Mouse (Mus musculus): Measurements from ENCODE around the gene Fgf15. TPM values are rescaled to one million over a fixed set of nuclear protein-coding genes. Genes with fewer than 3 reads are reported as not detected.
A peak's percentile ranks its signal among the peaks of the same experiment; 100 is the strongest.

Fgf15 gene
- polyA plus RNA-seq, 1 experiment from 2014 or later: not detected

DNA sequence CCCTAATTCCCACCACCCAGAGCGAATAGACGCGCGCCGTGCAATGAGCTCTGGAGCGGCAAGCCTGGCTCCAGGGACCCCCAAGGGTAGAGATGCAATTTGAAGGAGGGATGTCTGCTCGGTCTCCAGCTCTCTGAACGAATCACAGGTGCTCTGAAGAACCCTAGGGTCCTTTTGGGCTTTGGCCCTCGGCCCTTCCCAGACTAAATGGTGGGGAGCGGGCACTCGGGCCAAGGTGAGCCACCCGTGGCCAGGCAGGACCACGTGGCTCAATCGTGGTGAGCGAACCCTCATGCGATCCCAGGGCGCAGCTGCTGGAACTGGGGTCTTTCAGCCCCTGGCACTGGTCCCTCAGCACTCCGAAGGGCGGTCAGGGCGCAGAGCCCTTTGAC lies 46.4 kb downstream of the Fgf15 start:
- peaks cover 46% of the 10 kb centered on the region for H3K4me1 ChIP-seq
- H3K4me3 ChIP-seq: peak overlapping the region; percentile 61
- H3K36me3 ChIP-seq: no peaks in the 10 kb centered on the region
- peak overlapping the region; percentile 92 for H3K4me2 ChIP-seq
- peak overlapping the region; percentile 45 for H3K9ac ChIP-seq
- under 1% methylated on average over 20 of the region's 20 CpGs for WGBS
- peaks cover 16% of the 10 kb centered on the region for H3K27me3 ChIP-seq
- peak overlapping the region; percentile 98 for H3K27ac ChIP-seq
- no peaks in the 10 kb centered on the region for H3K9me3 ChIP-seq
- no peak for ATAC-seq (ENCODE audit: borderline replicate concordance, extremely low read depth, low FRiP score, low TSS enrichment)

DNA sequence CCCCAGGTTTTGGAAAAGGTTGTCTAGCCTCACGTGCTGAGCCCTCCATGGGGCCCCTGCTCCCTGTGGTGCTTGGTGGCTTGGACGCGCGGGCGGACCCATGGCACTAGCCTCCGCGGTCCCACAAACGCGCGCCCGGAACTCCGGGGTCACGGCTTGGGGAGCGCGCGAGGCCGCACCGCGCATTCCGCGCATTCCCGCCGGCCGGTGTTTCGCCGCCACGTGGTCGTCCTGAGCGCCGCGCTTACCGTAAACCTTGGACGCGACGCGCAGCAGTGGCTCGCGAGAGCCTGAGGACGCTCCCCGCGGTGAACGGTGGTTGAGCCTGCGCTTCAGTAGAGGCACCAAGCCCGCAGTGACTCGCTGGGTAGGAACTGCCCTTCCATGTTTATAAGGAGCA lies 46.9 kb downstream of the Fgf15 start:
- Histone ChIP-seq H3K9me3 (no peaks in the 10 kb centered on the region), H3K4me1 (peaks cover 42% of the 10 kb centered on the region), H3K27me3 (peaks cover 11% of the 10 kb centered on the region), H3K36me3 (no peaks in the 10 kb centered on the region), H3K9ac (peak overlapping the region; percentile 45), H3K27ac (peak overlapping the region; percentile 98), H3K4me3 (peak overlapping the region; percentile 61), H3K4me2 (peak overlapping the region; percentile 92)
- under 1% methylated on average over 45 of the region's 45 CpGs for WGBS
- peak; percentile 28; the same call in 1 of the 2 replicates for ATAC-seq (ENCODE audit: borderline replicate concordance, extremely low read depth, low FRiP score, low TSS enrichment)

Other genes starting within 250 kb of the Fgf15 start
- 76.2 and 90.2 TPM in 2 replicates for gene Ano1, start 144.6 kb upstream of the Fgf15 start, polyA plus RNA-seq (2015; fragmentation: Nextera tagmentation; extraction: Ambion mirVana)
- gene Fgf3, start 58.4 kb upstream of the Fgf15 start, polyA plus RNA-seq (2015; fragmentation: Nextera tagmentation; extraction: Ambion mirVana): not detected in 2 replicates
- gene Fgf4, start 49.2 kb upstream of the Fgf15 start, polyA plus RNA-seq (2015; fragmentation: Nextera tagmentation; extraction: Ambion mirVana): not detected in 2 replicates
- gene LTO1, start 18.6 kb downstream of the Fgf15 start, polyA plus RNA-seq (2015; fragmentation: Nextera tagmentation; extraction: Ambion mirVana): 25.8 and 27.9 TPM in 2 replicates
- 127 and 134 TPM in 2 replicates for gene Ccnd1, start 43.4 kb downstream of the Fgf15 start, polyA plus RNA-seq (2015; fragmentation: Nextera tagmentation; extraction: Ambion mirVana)

Measured in lung, embryonic 15.5 days (tissue).